Mouse (Mus musculus): Measurements from ENCODE around the gene Hyal6. TPM values are rescaled to one million over a fixed set of nuclear protein-coding genes. Genes with fewer than 3 reads are reported as not detected.

Gene Hyal6
- total and polyA plus RNA-seq, 3 experiments, result not detected

- Histone ChIP-seq H3K79me2 (ENCODE audit: control insufficient read depth, insufficient read depth, low read length, poor library complexity) (no peaks in the 10 kb centered on the region), H3K4me1 (ENCODE audit: control insufficient read depth in 1 of 2, insufficient read depth in 2 of 2, low read length in 2 of 2) (no peaks in the 10 kb centered on the region), H3K27me3 (ENCODE audit: control insufficient read depth in 1 of 2, insufficient read depth in 2 of 2, low read length in 2 of 2) (peaks cover 2 to 10% of the 10 kb centered on the region in 2 experiments; a peak in 3 of 4 replicates), H3K9ac (ENCODE audit: control insufficient read depth, low read depth, low read length, poor library complexity, severe bottlenecking) (no peak overlapping the region), H3K4me3 (ENCODE audit: control insufficient read depth in 1 of 2, insufficient read depth in 1 of 2, low read depth in 2 of 2, low read length in 2 of 2) (no peak overlapping the region), H3K36me3 (ENCODE audit: control insufficient read depth in 1 of 2, insufficient read depth in 2 of 2, low read length in 2 of 2) (peaks cover 0 to 2% of the 10 kb centered on the region in 2 experiments; a peak in 1 of 4 replicates), H3K27ac (ENCODE audit: control insufficient read depth, low read depth, low read length) (no peak overlapping the region), H3K9me3 (replicated peaks; ENCODE audit: insufficient read depth, low read length) (no peaks in the 10 kb centered on the region)
- TF ChIP-seq SIN3A (IDR thresholded peaks at IDR 0.05; ENCODE audit: low read length), result 0 out of 2 replicates have a peak, but pooled peaks have one; percentile 27
- TF ChIP-seq ZC3H11A (IDR thresholded peaks at IDR 0.05; ENCODE audit: low read depth, low read length), result peak; percentile 62
- peak; percentile 71 for TF ChIP-seq SMC3 (IDR thresholded peaks at IDR 0.05; ENCODE audit: low read depth, low read length)
- no peak for TF ChIP-seq GATA1 (IDR thresholded peaks at IDR 0.05; ENCODE audit: low read depth, low read length)
- no peak for TF ChIP-seq RCOR1 (IDR thresholded peaks at IDR 0.05; ENCODE audit: low read depth, low read length)
- peak; percentile 24 to 62 (median 29) for TF ChIP-seq CTCF (IDR thresholded peaks at IDR 0.05 in 2 of 3, conservative IDR thresholded peaks at IDR 0.05 in 1 of 3; ENCODE audit: control insufficient read depth in 1 of 3, insufficient read depth in 1 of 3, low read depth in 2 of 3, low read length in 3 of 3, poor library complexity in 1 of 3, severe bottlenecking in 1 of 3)
- TF ChIP-seq RAD21 (IDR thresholded peaks at IDR 0.05; ENCODE audit: low read depth, low read length), result peak; percentile 80
- no peak for TF ChIP-seq POLR2A (IDR thresholded peaks at IDR 0.05; ENCODE audit: control insufficient read depth in 1 of 2, insufficient read depth in 1 of 2, low read depth in 1 of 2, low read length in 2 of 2, poor library complexity in 1 of 2)
- peak; percentile 67 for DNase-seq (ENCODE audit: low read depth, low spot score)
Measured at GRCm38 (mm10) chr6:24721317-24722099, 11.5 kb upstream of the Hyal6 start.

GRCm38 (mm10) chr6:24728130-24728529, 4.9 kb upstream of the Hyal6 start:
- TF ChIP-seq UBTF (IDR thresholded peaks at IDR 0.05; ENCODE audit: borderline replicate concordance, insufficient read depth, low read depth, low read length) (no peak), MEF2A (IDR thresholded peaks at IDR 0.05; ENCODE audit: extremely low read depth, insufficient replicate concordance, low read depth, low read length, poor library complexity, severe bottlenecking) (no peak), SIN3A (IDR thresholded peaks at IDR 0.05; ENCODE audit: low read length) (no peak), USF1 (IDR thresholded peaks at IDR 0.05; ENCODE audit: low read depth, low read length) (no peak), MAFK (IDR thresholded peaks at IDR 0.05; ENCODE audit: borderline replicate concordance, low read depth, low read length) (no peak), ETS1 (IDR thresholded peaks at IDR 0.05; ENCODE audit: low read depth, low read length) (no peak), POLR2A (IDR thresholded peaks at IDR 0.05; ENCODE audit: control insufficient read depth in 1 of 2, insufficient read depth in 1 of 2, low read depth in 1 of 2, low read length in 2 of 2, poor library complexity in 1 of 2) (no peak), E2F4 (IDR thresholded peaks at IDR 0.05; ENCODE audit: borderline replicate concordance, low read depth, low read length) (no peak), ZMIZ1 (IDR thresholded peaks at IDR 0.05; ENCODE audit: low read depth, low read length) (no peak), NELFE (IDR thresholded peaks at IDR 0.05; ENCODE audit: low read depth, low read length) (no peak), MYB (IDR thresholded peaks at IDR 0.05; ENCODE audit: low read depth, low read length) (no peak), TBP (IDR thresholded peaks at IDR 0.05; ENCODE audit: low read depth, low read length) (no peak), SMC3 (IDR thresholded peaks at IDR 0.05; ENCODE audit: low read depth, low read length) (no peak), USF2 (IDR thresholded peaks at IDR 0.05; ENCODE audit: borderline replicate concordance in 1 of 2, insufficient read depth in 1 of 2, low read depth in 1 of 2, low read length in 2 of 2) (no peak), MXI1 (IDR thresholded peaks at IDR 0.05; ENCODE audit: low read depth, low read length) (no peak), ZKSCAN1 (IDR thresholded peaks at IDR 0.05; ENCODE audit: low read depth, low read length) (no peak), RAD21 (IDR thresholded peaks at IDR 0.05; ENCODE audit: low read depth, low read length) (no peak), CHD1 (IDR thresholded peaks at IDR 0.05; ENCODE audit: low read depth, low read length) (no peak), ZNF384 (IDR thresholded peaks at IDR 0.05; ENCODE audit: low read depth, low read length) (no peak), RCOR1 (IDR thresholded peaks at IDR 0.05; ENCODE audit: low read depth, low read length) (no peak)
- H3K27me3 ChIP-seq (ENCODE audit: control insufficient read depth in 1 of 2, insufficient read depth in 2 of 2, low read length in 2 of 2), result peaks cover 3 to 8% of the 10 kb centered on the region in 2 experiments
- no peak overlapping the region for H3K27ac ChIP-seq (ENCODE audit: control insufficient read depth, low read depth, low read length)
- H3K36me3 ChIP-seq (ENCODE audit: control insufficient read depth in 1 of 2, insufficient read depth in 2 of 2, low read length in 2 of 2), result no peaks in the 10 kb centered on the region
- no peak for DNase-seq (ENCODE audit: low read depth, low spot score)
- H3K4me3 ChIP-seq (ENCODE audit: control insufficient read depth in 1 of 2, insufficient read depth in 1 of 2, low read depth in 2 of 2, low read length in 2 of 2), result no peak overlapping the region
- no peaks in the 10 kb centered on the region for H3K9me3 ChIP-seq (replicated peaks; ENCODE audit: insufficient read depth, low read length)
- H3K9ac ChIP-seq (ENCODE audit: control insufficient read depth, low read depth, low read length, poor library complexity, severe bottlenecking), result no peak overlapping the region
- no peaks in the 10 kb centered on the region for H3K4me1 ChIP-seq (ENCODE audit: control insufficient read depth in 1 of 2, insufficient read depth in 2 of 2, low read length in 2 of 2)
- no peaks in the 10 kb centered on the region for H3K79me2 ChIP-seq (ENCODE audit: control insufficient read depth, insufficient read depth, low read length, poor library complexity)
